Mouse (Mus musculus) neural tube, embryonic 15.5 days (tissue): ENCODE data around the gene Ccr10. TPM values are rescaled to one million over a fixed set of nuclear protein-coding genes. Genes with fewer than 3 reads are reported as not detected.

ENCODE experiments used
- ATAC-seq: fragments of 200-750 bp; cut with Nextera tagmentation; 2 replicates; pipeline ENCODE4 v1.8.0; 2017; ENCODE audit warnings: mild to moderate bottlenecking, moderate TSS enrichment, moderate library complexity; ENCODE audit not compliant: low FRiP score
- H3K27ac ChIP-seq: fragments of 300-500 bp; sonication (generic); replicated peaks from 2 replicates; pipeline ENCODE4 v1.5.1; 2015; ENCODE audit warnings: mild to moderate bottlenecking, inconsistent platforms
- H3K27me3 ChIP-seq: fragments of 300-500 bp; sonication (generic); replicated peaks from 2 replicates; pipeline ENCODE4 v1.6.1; 2015; ENCODE audit warnings: inconsistent platforms
- H3K36me3 ChIP-seq: fragments of 300-500 bp; sonication (generic); 2 replicates; pipeline ENCODE4 v1.6.1; 2015; ENCODE audit warnings: inconsistent platforms
- H3K4me1 ChIP-seq: fragments of 300-500 bp; sonication (generic); 2 replicates; pipeline ENCODE4 v1.6.1; 2015; ENCODE audit warnings: inconsistent platforms
- H3K4me2 ChIP-seq: fragments of 300-500 bp; sonication (generic); 2 replicates; pipeline ENCODE4 v1.6.1; 2015; ENCODE audit warnings: inconsistent platforms, mild to moderate bottlenecking, moderate library complexity
- H3K4me3 ChIP-seq: fragments of 300-500 bp; sonication (generic); replicated peaks from 2 replicates; pipeline ENCODE4 v1.5.1; 2015; ENCODE audit warnings: mild to moderate bottlenecking, inconsistent platforms
- H3K9ac ChIP-seq: fragments of 300-500 bp; sonication (generic); replicated peaks from 2 replicates; pipeline ENCODE4 v1.6.1; 2015; ENCODE audit warnings: mild to moderate bottlenecking, inconsistent platforms
- H3K9me3 ChIP-seq: fragments of 300-500 bp; sonication (generic); replicated peaks from 2 replicates; pipeline ENCODE4 v1.6.1; 2016; ENCODE audit warnings: inconsistent platforms
- WGBS: fragments of 180-500 bp; shearing (Covaris S2); methylation state at CpG from one replicate; pipeline ENCODE4 v1.1.7; 2015; ENCODE audit warnings: mixed read lengths; 5-methylcytosine and 5-hydroxymethylcytosine counted together
- polyA plus RNA-seq: library from polyadenylated mRNA; unstranded; fragments of >200 nt; fragmentation: Nextera tagmentation; extraction: Ambion mirVana; gene quantifications from 2 replicates; pipeline ENCODE4 v1.2.1, GENCODE M21; 2015

The Ccr10 gene
- polyA plus RNA-seq, 1 experiment from 2014 or later, result 0.51 TPM

- H3K9me3 ChIP-seq, result no peaks in the 10 kb centered on the region
- WGBS, result 20% methylated on average over 19 of the region's 19 CpGs
- H3K36me3 ChIP-seq, result no peaks in the 10 kb centered on the region
- peaks cover 32% of the 10 kb centered on the region for H3K4me1 ChIP-seq
- H3K27me3 ChIP-seq, result no peaks in the 10 kb centered on the region
- H3K4me2 ChIP-seq, result peak overlapping the region; percentile 58
- H3K27ac ChIP-seq, result peak overlapping the region; percentile 54
- H3K9ac ChIP-seq, result peak overlapping the region; percentile 43
- peak overlapping the region; percentile 32 for H3K4me3 ChIP-seq
- ATAC-seq, result peak; percentile 57
These were observed 31.7 kb downstream of the Ccr10 start for GRCm38 (mm10) chr11:101143338-101144225.

- WGBS, result 90% methylated on average over 10 of the region's 10 CpGs
- Histone ChIP-seq H3K36me3 (no peaks in the 10 kb centered on the region), H3K4me3 (no peak overlapping the region), H3K9ac (no peak overlapping the region), H3K4me1 (peaks cover 33% of the 10 kb centered on the region), H3K9me3 (no peaks in the 10 kb centered on the region), H3K27ac (no peak overlapping the region), H3K27me3 (no peaks in the 10 kb centered on the region), H3K4me2 (no peak overlapping the region)
- ATAC-seq, result no peak
These were observed 32.9 kb downstream of the Ccr10 start for GRCm38 (mm10) chr11:101142215-101142967.

GRCm38 (mm10) chr11:101141088-101141487 lies 34.2 kb downstream of the Ccr10 start:
- no peaks in the 10 kb centered on the region for H3K36me3 ChIP-seq
- no peaks in the 10 kb centered on the region for H3K9me3 ChIP-seq
- H3K27me3 ChIP-seq, result no peaks in the 10 kb centered on the region
- H3K27ac ChIP-seq, result no peak overlapping the region
- WGBS, result 87% methylated on average over 8 of the region's 8 CpGs
- peaks cover 24% of the 10 kb centered on the region for H3K4me1 ChIP-seq
- no peak overlapping the region for H3K4me2 ChIP-seq
- H3K9ac ChIP-seq, result no peak overlapping the region
- H3K4me3 ChIP-seq, result no peak overlapping the region
- no peak for ATAC-seq

GRCm38 (mm10) chr11:101140164-101140819 lies 35.0 kb downstream of the Ccr10 start:
- 42% methylated on average over 27 of the region's 27 CpGs for WGBS
- H3K4me2 ChIP-seq, result peak overlapping the region; percentile 55
- no peaks in the 10 kb centered on the region for H3K27me3 ChIP-seq
- peak overlapping the region; percentile 27 for H3K4me3 ChIP-seq
- H3K27ac ChIP-seq, result peak overlapping the region; percentile 54
- no peaks in the 10 kb centered on the region for H3K9me3 ChIP-seq
- H3K4me1 ChIP-seq, result peaks cover 21% of the 10 kb centered on the region
- H3K9ac ChIP-seq, result peak overlapping the region; percentile 22; the same call in 1 of the 2 replicates
- no peak for ATAC-seq
- H3K36me3 ChIP-seq, result no peaks in the 10 kb centered on the region

- peak; percentile 46; the same call in 1 of the 2 replicates for ATAC-seq
- 20% methylated on average over 15 of the region's 15 CpGs for WGBS
These were observed 36.6 kb downstream of the Ccr10 start for GRCm38 (mm10) chr11:101138536-101139181.

GRCm38 (mm10) chr11:101137000-101137399 lies 38.2 kb downstream of the Ccr10 start:
- Histone ChIP-seq H3K27me3 (no peaks in the 10 kb centered on the region), H3K4me1 (peaks cover 12% of the 10 kb centered on the region), H3K27ac (no peak overlapping the region), H3K4me3 (no peak overlapping the region), H3K36me3 (no peaks in the 10 kb centered on the region), H3K9me3 (no peaks in the 10 kb centered on the region), H3K4me2 (no peak overlapping the region), H3K9ac (no peak overlapping the region)
- ATAC-seq, result no peak
- 73% methylated on average over 7 of the region's 7 CpGs for WGBS

More at GRCm38 (mm10) chr11:101138536-101139181, 36.6 kb downstream of the Ccr10 start:
- H3K27ac ChIP-seq, result peak overlapping the region; percentile 47; the same call in 1 of the 2 replicates
- H3K9me3 ChIP-seq, result no peaks in the 10 kb centered on the region
- H3K4me3 ChIP-seq, result no peak overlapping the region
- no peak overlapping the region for H3K9ac ChIP-seq
- no peaks in the 10 kb centered on the region for H3K36me3 ChIP-seq
- peaks cover 16% of the 10 kb centered on the region for H3K4me1 ChIP-seq
- H3K27me3 ChIP-seq, result no peaks in the 10 kb centered on the region
- H3K4me2 ChIP-seq, result peak overlapping the region; percentile 41

- Histone ChIP-seq H3K9ac (no peak overlapping the region), H3K36me3 (no peaks in the 10 kb centered on the region), H3K4me1 (peaks cover 6% of the 10 kb centered on the region), H3K27ac (no peak overlapping the region), H3K4me2 (no peak overlapping the region), H3K4me3 (no peak overlapping the region), H3K27me3 (no peaks in the 10 kb centered on the region), H3K9me3 (no peaks in the 10 kb centered on the region)
- 82% methylated on average over 13 of the region's 13 CpGs for WGBS
- ATAC-seq, result no peak
These were observed 40.9 kb downstream of the Ccr10 start for GRCm38 (mm10) chr11:101134217-101134865.

GRCm38 (mm10) chr11:101133037-101133436 lies 42.2 kb downstream of the Ccr10 start:
- H3K9me3 ChIP-seq, result no peaks in the 10 kb centered on the region
- no peaks in the 10 kb centered on the region for H3K4me1 ChIP-seq
- no peaks in the 10 kb centered on the region for H3K36me3 ChIP-seq
- H3K4me2 ChIP-seq, result no peak overlapping the region
- 81% methylated on average over 12 of the region's 12 CpGs for WGBS
- no peak overlapping the region for H3K4me3 ChIP-seq
- ATAC-seq, result no peak
- no peak overlapping the region for H3K9ac ChIP-seq
- no peaks in the 10 kb centered on the region for H3K27me3 ChIP-seq
- H3K27ac ChIP-seq, result no peak overlapping the region

GRCm38 (mm10) chr11:101131701-101132100 lies 43.5 kb downstream of the Ccr10 start:
- Histone ChIP-seq H3K27me3 (no peaks in the 10 kb centered on the region), H3K9ac (no peak overlapping the region), H3K4me3 (no peak overlapping the region), H3K9me3 (no peaks in the 10 kb centered on the region), H3K4me1 (no peaks in the 10 kb centered on the region), H3K27ac (no peak overlapping the region), H3K36me3 (peaks cover 3% of the 10 kb centered on the region), H3K4me2 (no peak overlapping the region)
- WGBS, result 89% methylated on average over 6 of the region's 6 CpGs
- no peak for ATAC-seq

GRCm38 (mm10) chr11:101131187-101131586 lies 44.1 kb downstream of the Ccr10 start:
- Histone ChIP-seq H3K9ac (no peak overlapping the region), H3K36me3 (peaks cover 8% of the 10 kb centered on the region), H3K4me1 (no peaks in the 10 kb centered on the region), H3K4me3 (no peak overlapping the region), H3K27me3 (no peaks in the 10 kb centered on the region), H3K27ac (no peak overlapping the region), H3K4me2 (no peak overlapping the region), H3K9me3 (no peaks in the 10 kb centered on the region)
- ATAC-seq, result no peak
- WGBS, result 85% methylated on average over 2 of the region's 2 CpGs
